Mouse (Mus musculus) embryonic facial prominence, embryonic 14.5 days (tissue): Measurements from ENCODE around the gene Gm597. TPM values are rescaled to one million over a fixed set of nuclear protein-coding genes. Genes with fewer than 3 reads are reported as not detected.

Source experiments
- ATAC-seq: fragments of 200-750 bp; cut with Nextera tagmentation; 2 replicates; pipeline ENCODE4 v1.8.0; 2017; ENCODE audit warnings: low read depth, moderate number of reproducible peaks, moderate TSS enrichment
- DNase-seq: peaks from one replicate; pipeline ENCODE4 v3.0.0-alpha.2; 2015; ENCODE audit warnings: low spot score
- H3K27ac ChIP-seq: fragments of 300-500 bp; sonication (generic); replicated peaks from 2 replicates; pipeline ENCODE4 v1.5.1; 2014; ENCODE audit warnings: low read depth, mild to moderate bottlenecking, low read length, moderate library complexity
- H3K27me3 ChIP-seq: fragments of 300-500 bp; sonication (generic); replicated peaks from 2 replicates; pipeline ENCODE4 v1.6.1; 2014; ENCODE audit warnings: low read length; ENCODE audit not compliant: control insufficient read depth, insufficient read depth
- H3K36me3 ChIP-seq: fragments of 300-500 bp; sonication (generic); 2 replicates; pipeline ENCODE4 v1.6.1; 2014; ENCODE audit warnings: low read length, mixed read lengths; ENCODE audit not compliant: control insufficient read depth, insufficient read depth
- H3K4me1 ChIP-seq: fragments of 300-500 bp; sonication (generic); 2 replicates; pipeline ENCODE4 v1.6.1; 2014; ENCODE audit warnings: antibody characterized with exemption, low read length; ENCODE audit not compliant: control insufficient read depth, insufficient read depth
- H3K4me2 ChIP-seq: fragments of 300-500 bp; sonication (generic); 2 replicates; pipeline ENCODE4 v1.6.1; 2014; ENCODE audit warnings: low read depth, mild to moderate bottlenecking, low read length, moderate library complexity, mixed read lengths
- H3K4me3 ChIP-seq: fragments of 300-500 bp; sonication (generic); 2 replicates; pipeline ENCODE4 v1.5.1; 2014; ENCODE audit warnings: low read depth, mild to moderate bottlenecking, low read length
- H3K9ac ChIP-seq: fragments of 300-500 bp; sonication (generic); 2 replicates; pipeline ENCODE4 v1.6.1; 2014; ENCODE audit warnings: low read depth, mild to moderate bottlenecking, low read length, moderate library complexity, mixed read lengths
- H3K9me3 ChIP-seq: fragments of 300-500 bp; sonication (generic); 2 replicates; pipeline ENCODE4 v1.6.1; 2016; ENCODE audit warnings: low read length; ENCODE audit not compliant: control insufficient read depth
- WGBS: fragments of 180-500 bp; shearing (Covaris S2); extraction: QIAGEN DNeasy Blood & Tissue Kit; methylation state at CpG from one replicate; pipeline ENCODE4 v1.1.7; 2014; 5-methylcytosine and 5-hydroxymethylcytosine counted together
- polyA plus RNA-seq: library from polyadenylated mRNA; unstranded; fragments of >200 nt; fragmentation: Nextera tagmentation; extraction: Ambion mirVana; gene quantifications from 2 replicates; pipeline ENCODE4 v1.2.1, GENCODE M21; 2014

The Gm597 gene
- polyA plus RNA-seq = not detected in 2 replicates

DNA sequence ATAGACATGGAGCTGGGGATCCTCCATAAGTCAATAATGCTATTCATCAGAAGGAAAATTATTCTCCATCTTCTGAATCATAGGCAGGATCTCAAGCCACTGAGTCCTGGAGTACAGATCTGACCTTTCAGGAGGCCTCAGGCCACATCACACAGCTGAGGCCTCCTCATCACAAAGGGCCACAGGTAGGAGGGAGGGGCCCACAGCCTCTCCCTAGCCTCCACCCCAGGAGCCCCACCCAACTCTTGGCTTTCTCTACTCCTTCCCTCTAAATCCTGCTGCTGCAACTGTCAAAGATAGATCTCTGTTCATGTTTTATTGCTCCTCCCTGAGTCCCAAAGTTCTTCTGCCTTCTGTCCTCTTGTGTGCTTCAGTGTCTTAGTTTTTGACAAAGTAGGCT lies at the start of gene Gm597:
TSS of gene Gm597 (minus strand) at position 101 of the 400 bp plus-strand sequence.
- DNase-seq (no peak), ATAC-seq (no peak)
- Histone ChIP-seq H3K9me3 (no peaks in the 10 kb centered on the region), H3K27ac (no peak within 1 kb of the TSS), H3K27me3 (no peaks in the 10 kb centered on the region), H3K36me3 (no peaks in the 10 kb centered on the region), H3K4me3 (no peak within 1 kb of the TSS), H3K9ac (no peak within 1 kb of the TSS), H3K4me2 (no peak within 1 kb of the TSS), H3K4me1 (no peaks in the 10 kb centered on the region)

DNA sequence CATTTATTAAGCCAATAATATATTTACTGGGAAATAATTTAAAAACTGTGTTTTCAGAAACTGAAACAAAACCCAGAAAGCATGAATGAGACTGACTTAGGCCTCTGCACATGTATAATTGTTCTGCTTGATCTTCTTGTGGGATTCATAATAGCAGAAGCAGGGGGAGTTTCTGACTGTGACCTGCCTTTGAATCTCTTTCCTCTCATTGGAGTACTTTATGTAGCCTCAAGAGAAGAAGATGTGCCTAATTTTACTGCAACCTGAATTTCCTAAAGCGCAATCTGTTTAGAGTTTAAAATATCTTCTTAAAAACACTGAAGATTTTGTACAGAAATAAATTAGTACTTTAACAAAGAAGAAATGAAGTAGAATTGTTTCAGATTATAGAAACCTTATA lies 27.6 kb upstream of the Gm597 start:
- H3K9ac ChIP-seq = no peak overlapping the region
- WGBS = 96% methylated on average over 1 of the region's 1 CpGs
- H3K36me3 ChIP-seq = no peaks in the 10 kb centered on the region
- no peak overlapping the region for H3K27ac ChIP-seq
- no peak overlapping the region for H3K4me3 ChIP-seq
- H3K9me3 ChIP-seq = no peaks in the 10 kb centered on the region
- ATAC-seq (no peak), DNase-seq (no peak)
- no peak overlapping the region for H3K4me2 ChIP-seq
- H3K4me1 ChIP-seq = no peaks in the 10 kb centered on the region
- no peaks in the 10 kb centered on the region for H3K27me3 ChIP-seq

DNA sequence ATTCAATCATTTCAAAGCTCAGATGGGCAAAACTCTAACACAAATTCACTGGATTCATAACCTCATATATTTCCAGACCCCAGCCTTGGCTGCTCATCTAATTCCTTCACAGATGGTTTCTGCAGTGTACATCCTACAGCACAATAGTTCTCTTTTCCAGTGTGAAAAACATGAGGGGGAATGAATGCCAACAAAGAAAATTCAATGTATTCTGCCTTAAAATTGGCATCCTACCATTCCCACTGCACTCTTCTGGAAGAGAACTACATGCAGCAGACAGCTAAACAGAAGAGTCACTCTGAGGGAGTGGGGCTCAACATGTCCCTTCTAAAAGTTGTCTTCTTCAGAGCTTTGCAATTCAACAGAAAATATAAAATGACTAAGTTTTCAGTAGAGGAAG lies 26.6 kb upstream of the Gm597 start:
- H3K4me2 ChIP-seq = no peak overlapping the region
- no peak overlapping the region for H3K9ac ChIP-seq
- H3K4me1 ChIP-seq = no peaks in the 10 kb centered on the region
- H3K36me3 ChIP-seq = no peaks in the 10 kb centered on the region
- ATAC-seq (no peak), DNase-seq (no peak)
- H3K9me3 ChIP-seq = no peaks in the 10 kb centered on the region
- H3K4me3 ChIP-seq = no peak overlapping the region
- no peaks in the 10 kb centered on the region for H3K27me3 ChIP-seq
- H3K27ac ChIP-seq = no peak overlapping the region

DNA sequence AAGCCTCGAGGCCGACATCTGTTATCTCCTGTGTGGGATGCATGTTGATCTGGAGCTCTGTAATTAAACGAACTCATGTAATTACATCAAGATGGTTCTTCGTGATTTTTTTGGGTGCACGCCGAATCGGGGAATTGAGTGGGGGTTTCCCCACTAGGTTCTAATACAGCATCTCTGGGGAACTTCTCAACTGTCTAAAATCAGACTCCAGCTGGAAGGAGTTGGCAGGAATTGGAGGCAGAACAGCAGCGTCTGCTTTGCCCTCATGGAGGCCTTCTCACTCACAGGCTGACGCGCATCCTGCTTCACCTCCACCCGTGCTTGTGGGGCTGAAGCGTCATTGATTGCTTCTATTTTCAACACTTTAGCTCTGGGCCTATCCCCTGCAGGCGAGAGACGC lies 20.8 kb upstream of the Gm597 start:
- no peaks in the 10 kb centered on the region for H3K36me3 ChIP-seq
- H3K9me3 ChIP-seq = no peaks in the 10 kb centered on the region
- ATAC-seq (no peak), DNase-seq (no peak)
- H3K9ac ChIP-seq = no peak overlapping the region
- no peaks in the 10 kb centered on the region for H3K27me3 ChIP-seq
- WGBS = 71% methylated on average over 14 of the region's 14 CpGs
- no peak overlapping the region for H3K4me2 ChIP-seq
- no peak overlapping the region for H3K27ac ChIP-seq
- H3K4me1 ChIP-seq = no peaks in the 10 kb centered on the region
- no peak overlapping the region for H3K4me3 ChIP-seq
